Mouse (Mus musculus) heart, embryonic 15.5 days (tissue): ENCODE measurements around the gene Gimap9. TPM values are rescaled to one million over a fixed set of nuclear protein-coding genes. Genes with fewer than 3 reads are reported as not detected.

Experiments
- ATAC-seq: fragments of 200-750 bp; cut with Nextera tagmentation; replicated peaks from 2 replicates; pipeline ENCODE4 v1.8.0; 2017; ENCODE audit warnings: low read depth, moderate TSS enrichment; ENCODE audit not compliant: insufficient number of reproducible peaks, insufficient read depth, low FRiP score
- H3K27ac ChIP-seq: fragments of 300-500 bp; sonication (generic); 2 replicates; pipeline ENCODE4 v1.5.1; 2015; ENCODE audit warnings: mild to moderate bottlenecking, inconsistent platforms
- H3K27me3 ChIP-seq: fragments of 300-500 bp; sonication (generic); 2 replicates; pipeline ENCODE4 v1.6.1; 2015; ENCODE audit warnings: inconsistent platforms
- H3K36me3 ChIP-seq: fragments of 300-500 bp; sonication (generic); 2 replicates; pipeline ENCODE4 v1.6.1; 2015; ENCODE audit warnings: mild to moderate bottlenecking, inconsistent platforms
- H3K4me1 ChIP-seq: fragments of 300-500 bp; sonication (generic); replicated peaks from 2 replicates; pipeline ENCODE4 v1.6.1; 2015; ENCODE audit warnings: inconsistent platforms
- H3K4me2 ChIP-seq: fragments of 300-500 bp; sonication (generic); 2 replicates; pipeline ENCODE4 v1.6.1; 2015; ENCODE audit warnings: inconsistent platforms, mild to moderate bottlenecking, moderate library complexity
- H3K4me3 ChIP-seq: fragments of 300-500 bp; sonication (generic); 2 replicates; pipeline ENCODE4 v1.5.1; 2015; ENCODE audit warnings: mild to moderate bottlenecking, inconsistent platforms
- H3K9ac ChIP-seq: fragments of 300-500 bp; sonication (generic); 2 replicates; pipeline ENCODE4 v1.6.1; 2015; ENCODE audit warnings: mild to moderate bottlenecking, inconsistent platforms
- H3K9me3 ChIP-seq: fragments of 300-500 bp; sonication (generic); replicated peaks from 2 replicates; pipeline ENCODE4 v1.6.1; 2016; ENCODE audit warnings: inconsistent platforms
- WGBS: fragments of 180-500 bp; shearing (Covaris S2); methylation state at CpG from one replicate; pipeline ENCODE4 v1.1.7; 2015; ENCODE audit warnings: mixed read lengths; 5-methylcytosine and 5-hydroxymethylcytosine counted together
- polyA plus RNA-seq: library from polyadenylated mRNA; unstranded; fragments of >200 nt; fragmentation: Nextera tagmentation; extraction: Ambion mirVana; gene quantifications from 2 replicates; pipeline ENCODE4 v1.2.1, GENCODE M21; 2015

Gimap9 gene
- polyA plus RNA-seq, 1 experiment from 2014 or later: 7.9 TPM

DNA sequence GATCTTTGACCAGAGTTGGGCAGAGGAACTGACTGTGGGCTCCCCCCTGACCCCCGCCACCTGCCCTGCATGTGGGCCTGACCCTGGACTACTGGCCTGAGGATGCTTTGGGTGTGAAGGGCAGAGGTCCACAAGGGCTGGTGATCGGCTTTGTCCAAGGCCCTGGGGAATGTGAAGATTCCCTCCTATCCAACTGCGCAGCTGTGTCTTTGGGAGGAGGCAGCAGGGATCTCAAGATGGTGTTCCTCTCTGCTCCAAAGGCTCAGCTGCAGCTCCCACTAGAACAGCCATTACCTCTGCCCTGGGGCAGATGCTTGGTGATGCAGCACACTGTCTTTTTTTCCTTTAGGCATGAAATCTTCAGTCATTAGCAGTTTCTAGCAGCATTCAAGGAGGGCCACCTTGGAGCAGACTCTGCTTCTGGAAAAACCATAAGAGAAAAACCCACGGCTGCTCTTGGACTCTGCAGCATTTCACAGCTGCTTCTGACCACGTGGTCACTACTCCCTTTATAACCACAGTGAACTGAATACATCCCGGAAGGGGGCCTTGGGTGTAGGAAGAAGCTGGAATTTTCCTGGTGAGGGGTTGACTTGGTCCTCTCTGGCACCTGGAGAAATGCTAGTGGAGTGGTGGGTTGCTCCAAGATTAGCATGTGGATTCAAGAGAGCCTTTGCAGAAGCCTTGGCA is 38.0 kb upstream of the Gimap9 start:
- no peak for ATAC-seq
- Histone ChIP-seq H3K9me3 (no peaks in the 10 kb centered on the region), H3K4me2 (no peak overlapping the region), H3K4me3 (no peak overlapping the region), H3K9ac (no peak overlapping the region), H3K36me3 (no peaks in the 10 kb centered on the region), H3K4me1 (peaks cover 10% of the 10 kb centered on the region), H3K27me3 (no peaks in the 10 kb centered on the region), H3K27ac (no peak overlapping the region)
- WGBS: 61% methylated on average over 6 of the region's 6 CpGs

DNA sequence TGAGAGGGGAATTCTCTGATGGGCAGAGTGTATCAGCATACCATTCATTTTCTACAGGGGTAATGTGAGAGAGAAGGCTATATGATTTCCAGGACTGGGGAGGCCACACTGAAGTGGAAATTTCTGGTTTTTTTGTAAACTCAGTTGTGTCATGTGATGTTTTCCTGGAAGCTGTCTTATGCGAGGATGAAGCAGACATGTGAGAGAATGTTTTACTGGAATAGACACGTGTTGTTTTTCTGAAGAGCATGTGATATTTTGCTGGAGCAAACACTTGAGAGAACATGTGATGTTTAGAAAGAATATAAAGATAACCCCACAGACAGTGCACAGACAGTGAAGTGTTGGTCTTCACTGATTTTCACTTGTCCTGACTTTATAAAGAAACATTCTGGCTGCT is 37.4 kb upstream of the Gimap9 start:
- Histone ChIP-seq H3K4me2 (no peak overlapping the region), H3K4me3 (no peak overlapping the region), H3K36me3 (no peaks in the 10 kb centered on the region), H3K27ac (no peak overlapping the region), H3K4me1 (peaks cover 10% of the 10 kb centered on the region), H3K9me3 (no peaks in the 10 kb centered on the region), H3K27me3 (no peaks in the 10 kb centered on the region), H3K9ac (no peak overlapping the region)
- 59% methylated on average over 2 of the region's 2 CpGs for WGBS
- ATAC-seq: no peak

DNA sequence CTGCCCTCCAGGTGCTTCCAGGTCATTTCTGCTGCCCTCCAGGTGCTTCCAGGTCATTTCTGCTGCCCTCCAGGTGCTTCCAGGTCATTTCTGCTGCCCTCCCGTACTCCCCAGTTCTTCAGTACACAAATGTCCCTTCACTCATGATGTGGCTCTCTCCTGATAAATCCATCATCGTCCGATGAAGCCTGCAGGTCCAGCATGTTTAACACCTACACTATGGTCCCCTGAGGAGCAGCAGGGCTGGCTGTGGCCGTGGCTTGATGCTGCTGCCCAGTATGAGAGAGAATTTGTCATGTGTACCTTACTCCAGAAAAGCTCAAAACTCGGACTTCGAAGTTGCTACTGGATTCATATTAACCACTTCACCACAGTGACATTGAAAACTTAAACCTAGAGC is 34.5 kb upstream of the Gimap9 start:
- 64% methylated on average over 6 of the region's 6 CpGs for WGBS
- Histone ChIP-seq H3K36me3 (no peaks in the 10 kb centered on the region), H3K9me3 (no peaks in the 10 kb centered on the region), H3K4me3 (no peak overlapping the region), H3K27ac (no peak overlapping the region), H3K27me3 (no peaks in the 10 kb centered on the region), H3K9ac (no peak overlapping the region), H3K4me2 (no peak overlapping the region), H3K4me1 (peaks cover 12% of the 10 kb centered on the region)
- ATAC-seq: no peak

DNA sequence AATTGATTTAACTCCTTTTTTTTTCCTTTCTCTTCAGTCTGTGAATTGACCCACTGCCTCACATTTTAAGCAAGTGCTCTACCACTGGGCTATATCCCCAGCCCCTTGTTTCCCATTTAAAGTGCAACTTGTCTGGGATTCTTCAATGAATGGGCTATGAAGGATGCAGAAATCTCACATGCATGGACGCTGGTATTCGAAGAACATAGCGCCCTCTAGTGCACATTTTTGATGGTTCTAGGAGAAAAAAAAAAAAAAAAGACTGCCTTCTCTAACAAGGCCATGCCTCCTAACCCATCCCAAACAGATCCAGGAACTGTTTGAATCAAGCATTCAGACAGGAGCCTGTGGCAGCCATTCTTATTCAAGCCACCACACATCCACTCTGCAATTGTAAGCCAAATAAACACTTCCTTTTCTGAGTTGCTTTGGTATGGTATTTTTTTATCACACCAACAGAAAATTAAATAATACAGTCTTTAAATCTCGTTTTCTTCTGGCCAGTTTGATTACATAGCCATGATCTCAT is 33.1 kb upstream of the Gimap9 start:
- no peaks in the 10 kb centered on the region for H3K27me3 ChIP-seq
- no peak overlapping the region for H3K9ac ChIP-seq
- H3K4me2 ChIP-seq: no peak overlapping the region
- H3K4me3 ChIP-seq: no peak overlapping the region
- no peaks in the 10 kb centered on the region for H3K36me3 ChIP-seq
- no peak for ATAC-seq
- H3K27ac ChIP-seq: no peak overlapping the region
- peaks cover 3% of the 10 kb centered on the region; the same call in 1 of the 2 replicates for H3K4me1 ChIP-seq
- no peaks in the 10 kb centered on the region for H3K9me3 ChIP-seq
- WGBS: 18% methylated on average over 4 of the region's 4 CpGs

DNA sequence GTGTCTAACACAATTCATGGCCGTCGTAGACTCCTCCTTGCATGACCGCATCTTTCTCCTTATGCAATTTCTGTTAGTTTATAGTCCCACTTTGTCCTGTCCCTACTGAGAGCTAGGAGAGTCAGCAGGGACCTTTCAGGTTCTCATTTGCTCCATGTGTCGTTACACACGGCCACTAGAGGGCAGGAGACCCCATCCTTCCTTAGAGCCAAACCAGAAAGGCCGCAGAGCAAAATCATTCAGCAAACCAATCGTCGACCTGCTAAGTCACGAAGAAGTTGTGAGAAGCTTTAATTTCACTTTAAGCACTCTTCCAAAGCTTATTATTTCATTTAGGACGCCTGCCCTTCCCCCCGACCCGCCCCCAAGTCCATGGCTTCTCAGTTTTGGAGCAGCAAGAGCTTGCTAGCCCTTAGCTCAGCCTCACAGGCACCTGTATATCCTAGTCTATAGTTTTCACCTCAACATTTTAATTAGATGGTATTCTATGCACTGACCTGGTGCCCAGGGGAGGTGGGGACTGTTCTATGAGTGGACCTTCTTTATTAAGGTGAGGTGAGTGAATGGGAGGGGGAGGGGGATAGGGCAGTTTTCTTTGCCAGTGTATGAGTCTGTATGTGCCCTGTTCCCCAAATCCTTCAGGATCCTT is 30.1 kb upstream of the Gimap9 start:
- WGBS: 7% methylated on average over 12 of the region's 12 CpGs
- no peak overlapping the region for H3K27ac ChIP-seq
- H3K4me2 ChIP-seq: 0 out of 2 replicates have a peak overlapping the region, but pooled peaks have one; percentile 10
- H3K36me3 ChIP-seq: no peaks in the 10 kb centered on the region
- H3K4me1 ChIP-seq: peaks cover 3% of the 10 kb centered on the region; the same call in 1 of the 2 replicates
- no peak overlapping the region for H3K4me3 ChIP-seq
- ATAC-seq: no peak
- no peaks in the 10 kb centered on the region for H3K27me3 ChIP-seq
- H3K9me3 ChIP-seq: no peaks in the 10 kb centered on the region
- no peak overlapping the region for H3K9ac ChIP-seq

DNA sequence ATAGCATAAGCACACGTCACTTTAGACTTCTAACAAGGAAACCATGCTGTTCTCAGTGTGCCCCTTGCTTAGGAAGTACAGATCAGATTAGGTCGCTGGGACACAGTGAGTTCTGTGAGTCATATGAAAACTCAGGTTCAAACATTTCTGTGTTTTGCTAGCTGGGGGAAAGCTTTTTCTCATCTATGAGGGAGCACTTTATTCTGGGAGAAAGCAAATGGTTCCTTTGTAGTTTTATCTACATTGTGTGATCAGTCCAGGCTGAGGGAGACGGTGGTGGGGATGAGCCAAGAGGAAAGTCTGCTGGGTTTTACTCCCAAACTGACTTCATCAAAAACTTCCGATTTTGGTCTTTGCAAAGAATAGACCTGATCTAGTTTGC is 29.6 kb upstream of the Gimap9 start:
- WGBS: 60% methylated on average over 4 of the region's 4 CpGs
- peaks cover 3% of the 10 kb centered on the region; the same call in 1 of the 2 replicates for H3K4me1 ChIP-seq
- no peaks in the 10 kb centered on the region for H3K27me3 ChIP-seq
- H3K9ac ChIP-seq: no peak overlapping the region
- no peak for ATAC-seq
- no peak overlapping the region for H3K4me3 ChIP-seq
- no peak overlapping the region for H3K4me2 ChIP-seq
- no peaks in the 10 kb centered on the region for H3K9me3 ChIP-seq
- no peaks in the 10 kb centered on the region for H3K36me3 ChIP-seq
- no peak overlapping the region for H3K27ac ChIP-seq

DNA sequence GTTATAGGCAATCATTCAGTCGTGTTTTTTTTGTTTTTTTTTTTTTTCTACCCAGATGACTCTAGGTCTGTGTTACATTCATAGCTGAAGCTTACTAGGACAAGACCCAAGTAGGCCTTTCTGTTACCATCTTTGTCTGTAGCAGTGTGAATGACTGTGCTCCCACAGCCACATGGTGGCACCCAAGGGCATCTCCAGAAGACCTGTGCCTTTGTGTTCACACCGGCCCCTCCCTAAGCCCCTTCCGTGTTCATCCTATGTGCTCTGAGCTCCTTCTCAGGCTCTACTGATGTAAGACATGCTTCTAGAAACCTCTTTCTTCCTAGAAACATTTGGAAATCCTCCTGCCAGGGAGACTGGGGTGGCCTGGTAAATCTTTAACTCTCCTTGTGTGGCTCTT is 28.9 kb upstream of the Gimap9 start, which contains the start of gene Gimap8:
Gene Gimap8 (plus strand): TSS at position 240 of the 400 bp plus-strand sequence.
- no peaks in the 10 kb centered on the region for H3K36me3 ChIP-seq
- H3K9me3 ChIP-seq: no peaks in the 10 kb centered on the region
- peak within 1 kb of the TSS; percentile 25; the same call in 1 of the 2 replicates for H3K4me3 ChIP-seq
- H3K9ac ChIP-seq: no peak within 1 kb of the TSS
- ATAC-seq: peak; percentile 79; the same call in 1 of the 2 replicates
- H3K4me2 ChIP-seq: peak within 1 kb of the TSS; percentile 43
- H3K27me3 ChIP-seq: no peaks in the 10 kb centered on the region
- H3K27ac ChIP-seq: no peak within 1 kb of the TSS
- H3K4me1 ChIP-seq: peaks cover 3% of the 10 kb centered on the region; the same call in 1 of the 2 replicates
- 26% methylated on average over 3 of the region's 3 CpGs for WGBS

DNA sequence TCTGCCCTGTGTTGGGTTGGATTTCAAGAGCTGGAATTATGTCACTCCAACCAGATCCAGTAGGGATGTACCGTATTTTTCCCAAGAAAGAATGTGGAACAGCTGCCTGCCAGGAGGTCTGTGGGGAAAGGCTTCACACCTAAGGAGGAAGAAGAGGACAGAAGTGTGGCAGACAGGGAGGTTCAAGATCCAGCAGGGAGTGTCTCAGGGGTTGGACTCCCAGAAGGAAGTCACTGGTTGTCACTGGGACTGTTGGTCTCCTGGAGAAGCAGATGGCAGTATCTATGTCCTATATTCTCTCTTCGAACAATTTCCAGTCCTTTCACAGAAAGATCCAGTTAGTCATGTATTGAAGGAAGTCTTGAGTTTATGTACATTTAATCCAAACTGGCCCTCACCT is 28.3 kb upstream of the Gimap9 start:
- H3K9me3 ChIP-seq: no peaks in the 10 kb centered on the region
- WGBS: 82% methylated on average over 2 of the region's 2 CpGs
- H3K4me2 ChIP-seq: peak overlapping the region; percentile 43
- H3K27me3 ChIP-seq: no peaks in the 10 kb centered on the region
- ATAC-seq: no peak
- H3K36me3 ChIP-seq: no peaks in the 10 kb centered on the region
- peaks cover 3% of the 10 kb centered on the region; the same call in 1 of the 2 replicates for H3K4me1 ChIP-seq
- peak overlapping the region; percentile 25; the same call in 1 of the 2 replicates for H3K4me3 ChIP-seq
- H3K27ac ChIP-seq: no peak overlapping the region
- H3K9ac ChIP-seq: no peak overlapping the region

DNA sequence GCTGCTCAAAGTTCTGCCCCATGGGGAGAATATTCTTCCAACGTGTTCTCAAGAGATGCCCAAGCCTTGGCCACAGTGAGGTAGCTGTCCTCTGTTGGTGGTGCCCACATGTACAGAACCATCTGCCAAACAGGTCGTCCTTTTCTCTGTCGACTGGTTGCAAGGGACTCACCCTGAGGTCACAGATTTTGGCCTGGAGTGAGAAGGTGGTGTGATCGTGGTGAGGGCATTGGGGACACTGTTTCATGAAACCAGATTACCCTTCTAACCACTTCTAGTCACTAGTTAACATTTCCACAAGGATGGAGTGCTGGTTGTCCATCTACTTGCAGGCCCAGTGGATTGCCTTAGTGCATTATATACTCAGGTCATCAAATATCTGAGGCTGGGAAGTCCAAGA is 27.1 kb upstream of the Gimap9 start:
- Histone ChIP-seq H3K36me3 (no peaks in the 10 kb centered on the region), H3K4me3 (no peak overlapping the region), H3K27me3 (no peaks in the 10 kb centered on the region), H3K27ac (no peak overlapping the region), H3K4me1 (peaks cover 3% of the 10 kb centered on the region; the same call in 1 of the 2 replicates), H3K9ac (no peak overlapping the region), H3K9me3 (no peaks in the 10 kb centered on the region), H3K4me2 (no peak overlapping the region)
- no peak for ATAC-seq
- 85% methylated on average over 4 of the region's 4 CpGs for WGBS

DNA sequence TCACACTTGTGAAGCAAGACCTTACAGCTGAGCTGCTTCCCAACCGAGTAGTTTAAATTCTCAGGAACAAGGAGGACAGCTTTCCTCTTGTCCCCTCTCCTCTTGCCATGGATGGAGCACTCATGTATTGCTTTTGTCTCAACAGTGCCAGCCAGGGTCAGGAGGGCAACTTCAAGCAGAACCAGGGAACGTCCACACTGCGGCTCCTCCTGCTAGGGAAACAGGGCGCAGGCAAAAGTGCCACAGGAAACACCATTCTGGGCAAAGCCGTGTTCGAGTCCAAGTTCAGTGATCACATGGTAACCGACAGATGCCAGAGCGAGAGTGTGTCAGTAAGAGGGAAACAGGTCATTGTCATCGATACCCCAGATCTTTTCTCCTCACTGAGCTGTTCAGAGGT is 25.9 kb upstream of the Gimap9 start:
- H3K4me1 ChIP-seq: peaks cover 3% of the 10 kb centered on the region; the same call in 1 of the 2 replicates
- H3K4me3 ChIP-seq: no peak overlapping the region
- ATAC-seq: no peak
- H3K9me3 ChIP-seq: no peaks in the 10 kb centered on the region
- no peaks in the 10 kb centered on the region for H3K36me3 ChIP-seq
- H3K27me3 ChIP-seq: no peaks in the 10 kb centered on the region
- 86% methylated on average over 9 of the region's 9 CpGs for WGBS
- H3K4me2 ChIP-seq: no peak overlapping the region
- no peak overlapping the region for H3K9ac ChIP-seq
- H3K27ac ChIP-seq: no peak overlapping the region

DNA sequence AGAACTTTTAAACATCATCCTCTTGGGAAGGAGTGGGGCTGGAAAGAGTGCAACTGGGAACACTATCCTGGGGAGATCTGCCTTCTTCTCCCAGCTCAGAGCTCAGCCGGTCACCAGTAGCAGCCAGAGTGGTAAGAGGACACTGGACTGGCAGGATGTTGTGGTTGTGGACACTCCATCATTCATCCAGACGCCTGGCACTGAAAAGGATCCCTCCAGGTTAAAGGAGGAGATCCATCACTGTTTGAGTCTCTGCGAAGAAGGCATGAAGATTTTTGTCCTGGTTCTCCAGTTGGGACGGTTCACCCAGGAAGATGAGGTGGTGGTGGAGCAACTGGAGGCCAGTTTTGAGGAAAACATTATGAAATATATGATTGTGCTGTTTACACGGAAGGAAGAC is 17.2 kb upstream of the Gimap9 start:
- no peaks in the 10 kb centered on the region for H3K27me3 ChIP-seq
- no peaks in the 10 kb centered on the region for H3K4me1 ChIP-seq
- no peak overlapping the region for H3K27ac ChIP-seq
- 71% methylated on average over 5 of the region's 5 CpGs for WGBS
- no peak for ATAC-seq
- no peaks in the 10 kb centered on the region for H3K9me3 ChIP-seq
- no peak overlapping the region for H3K9ac ChIP-seq
- no peaks in the 10 kb centered on the region for H3K36me3 ChIP-seq
- no peak overlapping the region for H3K4me2 ChIP-seq
- no peak overlapping the region for H3K4me3 ChIP-seq
